Mouse (Mus musculus) hindbrain, embryonic 12.5 days (tissue): Measurements from ENCODE around the gene Mff. TPM values are rescaled to one million over a fixed set of nuclear protein-coding genes. Genes with fewer than 3 reads are reported as not detected.

Experiments used
- ATAC-seq: fragments of 200-750 bp; cut with Nextera tagmentation; 2 replicates; pipeline ENCODE4 v1.8.0; 2017; ENCODE audit warnings: moderate TSS enrichment; ENCODE audit not compliant: low FRiP score
- H3K27ac ChIP-seq: fragments of 300-500 bp; sonication (generic); 2 replicates; pipeline ENCODE4 v1.5.1; 2016; ENCODE audit warnings: mild to moderate bottlenecking
- H3K27me3 ChIP-seq: fragments of 300-500 bp; sonication (generic); 2 replicates; pipeline ENCODE4 v1.6.1; 2016; ENCODE audit warnings: mild to moderate bottlenecking
- H3K36me3 ChIP-seq: fragments of 300-500 bp; sonication (generic); 2 replicates; pipeline ENCODE4 v1.6.1; 2016; ENCODE audit warnings: mild to moderate bottlenecking
- H3K4me1 ChIP-seq: fragments of 300-500 bp; sonication (generic); 2 replicates; pipeline ENCODE4 v1.6.1; 2016
- H3K4me2 ChIP-seq: fragments of 300-500 bp; sonication (generic); replicated peaks from 2 replicates; pipeline ENCODE4 v1.6.1; 2016; ENCODE audit warnings: mild to moderate bottlenecking
- H3K4me3 ChIP-seq: fragments of 300-500 bp; sonication (generic); 2 replicates; pipeline ENCODE4 v1.5.1; 2016; ENCODE audit warnings: mild to moderate bottlenecking
- H3K9ac ChIP-seq: fragments of 300-500 bp; sonication (generic); 2 replicates; pipeline ENCODE4 v1.6.1; 2016; ENCODE audit warnings: mild to moderate bottlenecking, moderate library complexity
- H3K9me3 ChIP-seq: fragments of 300-500 bp; sonication (generic); replicated peaks from 2 replicates; pipeline ENCODE4 v1.6.1; 2016; ENCODE audit warnings: mild to moderate bottlenecking
- WGBS: fragments of 180-500 bp; shearing (Covaris S2); methylation state at CpG from one replicate; pipeline ENCODE4 v1.1.7; 2016; 5-methylcytosine and 5-hydroxymethylcytosine counted together
- polyA plus RNA-seq: library from polyadenylated mRNA; unstranded; fragments of >200 nt; fragmentation: Nextera tagmentation; extraction: Ambion mirVana; gene quantifications from 2 replicates; pipeline ENCODE4 v1.2.1, GENCODE M21; 2016

Mff gene
- polyA plus RNA-seq, 1 experiment from 2014 or later: 259 TPM

DNA sequence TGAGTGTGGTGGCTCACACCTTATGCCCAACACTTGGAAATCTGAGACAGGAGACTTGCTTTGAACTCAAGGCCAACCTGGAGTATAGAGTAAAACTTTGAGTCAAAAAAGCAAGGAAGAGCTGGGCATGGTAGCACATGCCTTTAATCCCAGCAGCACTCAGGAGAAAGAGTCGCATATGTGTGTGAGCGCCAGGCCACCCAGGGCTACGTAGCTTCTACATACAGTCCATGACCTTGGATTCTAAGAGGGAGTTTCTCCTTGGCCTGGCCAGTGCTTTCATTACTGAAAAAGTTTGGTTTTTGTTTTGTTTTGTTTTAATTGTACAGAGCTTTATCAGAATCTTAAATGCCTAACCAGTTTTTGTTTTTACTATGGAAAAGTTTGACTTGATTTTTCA is 19.3 kb downstream of the Mff start:
- Histone ChIP-seq H3K4me2 (no peak overlapping the region), H3K9me3 (no peaks in the 10 kb centered on the region), H3K4me1 (no peaks in the 10 kb centered on the region), H3K27me3 (no peaks in the 10 kb centered on the region), H3K9ac (no peak overlapping the region), H3K36me3 (peaks cover 20% of the 10 kb centered on the region), H3K4me3 (no peak overlapping the region), H3K27ac (no peak overlapping the region)
- WGBS: 93% methylated on average over 3 of the region's 3 CpGs
- no peak for ATAC-seq

DNA sequence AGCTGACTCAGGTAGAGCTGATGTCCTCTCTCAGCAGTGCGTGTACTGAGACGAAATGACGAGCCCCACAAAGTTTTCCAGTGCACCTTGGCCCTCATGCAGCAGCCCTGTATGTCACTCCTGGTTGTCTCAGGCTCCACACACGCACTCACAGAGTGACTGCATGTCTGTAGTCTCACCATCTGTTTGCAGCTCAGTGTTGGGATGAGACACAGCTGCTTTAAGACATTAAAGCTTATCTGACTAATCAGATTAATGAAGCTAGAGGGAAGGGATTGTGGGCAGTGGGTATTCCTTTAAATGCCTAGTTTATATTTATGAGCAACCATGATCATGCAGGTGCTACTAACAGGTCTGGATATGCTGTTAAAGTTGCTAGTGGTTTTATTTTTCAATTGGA is 21.7 kb downstream of the Mff start:
- H3K4me2 ChIP-seq: no peak overlapping the region
- ATAC-seq: no peak
- H3K27me3 ChIP-seq: no peaks in the 10 kb centered on the region
- H3K9ac ChIP-seq: no peak overlapping the region
- H3K4me3 ChIP-seq: no peak overlapping the region
- H3K9me3 ChIP-seq: no peaks in the 10 kb centered on the region
- no peak overlapping the region for H3K27ac ChIP-seq
- H3K4me1 ChIP-seq: no peaks in the 10 kb centered on the region
- 92% methylated on average over 4 of the region's 4 CpGs for WGBS
- H3K36me3 ChIP-seq: peaks cover 27% of the 10 kb centered on the region

DNA sequence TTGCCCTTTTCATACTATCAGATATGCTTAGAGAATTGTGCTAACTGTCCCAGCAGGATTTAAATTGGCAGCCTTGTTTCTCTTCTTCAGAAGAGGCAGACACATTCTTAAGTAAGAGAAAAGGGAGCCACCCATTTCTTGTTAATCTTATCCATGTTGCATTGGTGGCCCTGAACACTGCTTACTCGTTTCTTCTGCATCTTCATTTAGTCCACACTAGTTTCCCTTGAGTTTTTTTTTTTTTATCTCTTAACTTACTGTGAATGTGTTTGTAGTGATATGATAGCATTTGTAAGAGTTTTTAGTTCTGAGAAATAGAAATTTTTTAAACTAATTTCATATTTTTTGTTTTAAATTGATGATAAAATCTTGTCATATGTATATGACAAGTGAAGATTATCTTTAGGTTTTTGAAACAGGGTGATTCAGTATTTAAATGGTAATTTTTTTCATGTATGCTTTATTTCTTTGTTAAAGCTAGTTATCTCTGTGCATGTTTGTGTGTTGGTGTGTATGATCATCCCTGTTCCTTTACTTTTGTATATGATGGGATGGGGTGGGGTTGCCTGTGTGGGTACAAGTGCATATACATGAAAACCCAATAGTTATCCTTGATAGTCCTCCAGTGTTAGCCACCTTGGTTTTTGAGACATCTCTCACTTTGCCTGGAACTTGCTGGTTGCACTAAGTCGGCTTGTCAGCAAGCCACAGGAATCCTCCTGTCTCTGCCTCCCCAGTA is 23.2 kb downstream of the Mff start:
- no peak overlapping the region for H3K27ac ChIP-seq
- H3K4me3 ChIP-seq: no peak overlapping the region
- 92% methylated on average over 2 of the region's 2 CpGs for WGBS
- H3K4me2 ChIP-seq: no peak overlapping the region
- no peak overlapping the region for H3K9ac ChIP-seq
- no peak for ATAC-seq
- H3K36me3 ChIP-seq: peaks cover 26% of the 10 kb centered on the region
- no peaks in the 10 kb centered on the region for H3K9me3 ChIP-seq
- no peaks in the 10 kb centered on the region for H3K4me1 ChIP-seq
- no peaks in the 10 kb centered on the region for H3K27me3 ChIP-seq

DNA sequence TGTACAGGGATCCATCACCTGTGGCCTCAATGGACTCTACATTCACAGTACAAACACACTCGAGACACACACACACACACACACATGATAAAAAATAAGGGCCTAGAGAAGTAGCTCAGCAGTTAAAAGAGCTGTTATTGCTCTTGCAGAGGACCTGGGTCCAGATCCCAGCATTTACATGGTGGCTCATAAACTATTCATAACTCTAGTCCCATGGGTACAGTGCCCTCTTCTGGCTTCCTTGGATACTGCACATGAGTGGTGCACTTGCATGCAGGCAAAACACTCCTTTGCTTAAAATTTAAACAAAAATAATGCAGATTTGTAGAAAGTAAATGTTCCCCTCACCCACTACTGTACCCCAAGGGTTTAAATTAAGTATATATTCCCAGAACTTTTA is 34.8 kb downstream of the Mff start:
- Histone ChIP-seq H3K4me2 (no peak overlapping the region), H3K9me3 (no peaks in the 10 kb centered on the region), H3K4me1 (no peaks in the 10 kb centered on the region), H3K27me3 (no peaks in the 10 kb centered on the region), H3K9ac (no peak overlapping the region), H3K27ac (no peak overlapping the region), H3K4me3 (no peak overlapping the region), H3K36me3 (peaks cover 37% of the 10 kb centered on the region)
- ATAC-seq: no peak
- 93% methylated on average over 1 of the region's 1 CpGs for WGBS

DNA sequence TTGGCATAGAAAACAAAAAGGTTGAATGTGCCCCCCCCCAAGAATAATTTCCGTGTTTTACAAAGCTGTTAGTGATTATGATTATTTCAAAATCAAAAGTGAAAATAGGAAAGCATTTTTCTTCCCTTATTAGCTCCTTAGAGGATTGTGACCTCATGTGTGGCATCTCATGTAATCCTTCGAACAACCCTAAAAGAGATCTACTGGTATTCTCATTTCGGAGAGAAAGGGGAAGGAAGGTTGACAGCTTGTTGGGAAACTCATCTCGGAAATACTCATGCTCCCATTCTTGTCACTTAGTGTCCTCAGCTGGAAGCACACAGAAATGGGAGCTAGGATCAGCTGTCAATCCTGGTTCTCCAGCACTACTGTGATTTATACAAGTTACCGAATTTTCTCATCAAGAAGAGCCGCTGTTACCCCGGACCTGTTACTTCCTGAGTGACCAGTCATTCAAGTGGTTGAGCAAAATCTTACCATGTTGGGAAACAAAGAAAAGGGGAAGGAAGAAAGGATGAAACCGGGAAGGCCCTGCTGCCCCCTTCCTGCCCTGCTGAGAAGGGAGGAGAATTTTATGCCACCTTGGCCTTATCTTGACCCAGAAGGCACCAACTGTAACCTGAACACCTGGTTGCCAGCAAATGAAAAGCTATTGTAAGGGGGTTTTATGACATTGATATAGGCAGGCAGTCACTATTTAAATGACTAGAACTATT is 36.9 kb downstream of the Mff start:
- Histone ChIP-seq H3K9ac (no peak overlapping the region), H3K27me3 (no peaks in the 10 kb centered on the region), H3K27ac (no peak overlapping the region), H3K4me2 (no peak overlapping the region), H3K9me3 (no peaks in the 10 kb centered on the region), H3K36me3 (peaks cover 21% of the 10 kb centered on the region; the same call in 1 of the 2 replicates), H3K4me3 (no peak overlapping the region), H3K4me1 (no peaks in the 10 kb centered on the region)
- 92% methylated on average over 8 of the region's 8 CpGs for WGBS
- ATAC-seq: no peak

DNA sequence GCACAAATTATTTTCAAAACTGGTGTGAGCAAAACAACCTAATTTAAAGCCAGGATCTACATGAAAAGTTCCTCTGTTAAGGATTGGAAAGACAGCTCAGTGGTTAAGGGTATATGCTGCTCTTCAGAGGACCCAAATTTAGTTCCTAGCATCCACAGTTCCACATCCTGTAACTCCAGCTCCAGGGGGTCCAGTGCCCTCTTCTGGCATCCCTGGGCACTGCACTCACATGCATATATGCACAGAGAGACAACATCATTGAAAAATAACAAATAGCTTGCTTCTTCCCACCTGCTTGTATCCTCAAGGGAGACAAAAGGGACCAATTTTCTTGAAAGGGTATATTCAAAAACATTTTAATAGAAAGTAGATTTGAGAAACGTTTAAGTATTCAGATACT is 37.6 kb downstream of the Mff start:
- 81% methylated on average over 1 of the region's 1 CpGs for WGBS
- no peak overlapping the region for H3K9ac ChIP-seq
- no peaks in the 10 kb centered on the region for H3K4me1 ChIP-seq
- H3K27ac ChIP-seq: no peak overlapping the region
- ATAC-seq: no peak
- no peaks in the 10 kb centered on the region for H3K27me3 ChIP-seq
- no peak overlapping the region for H3K4me2 ChIP-seq
- peaks cover 21% of the 10 kb centered on the region; the same call in 1 of the 2 replicates for H3K36me3 ChIP-seq
- no peaks in the 10 kb centered on the region for H3K9me3 ChIP-seq
- H3K4me3 ChIP-seq: no peak overlapping the region

- H3K9me3 ChIP-seq: no peaks in the 10 kb centered on the region
- WGBS: 78% methylated on average over 1 of the region's 1 CpGs
- H3K4me3 ChIP-seq: no peak overlapping the region
- H3K9ac ChIP-seq: no peak overlapping the region
- H3K4me2 ChIP-seq: no peak overlapping the region
- H3K27me3 ChIP-seq: no peaks in the 10 kb centered on the region
- no peaks in the 10 kb centered on the region for H3K4me1 ChIP-seq
- peaks cover 19% of the 10 kb centered on the region; the same call in 1 of the 2 replicates for H3K36me3 ChIP-seq
- no peak overlapping the region for H3K27ac ChIP-seq
- ATAC-seq: no peak
Observed at GRCm38 (mm10) chr1:82766227-82766626, 41.5 kb downstream of the Mff start.

- no peaks in the 10 kb centered on the region for H3K9me3 ChIP-seq
- peaks cover 16% of the 10 kb centered on the region; the same call in 1 of the 2 replicates for H3K36me3 ChIP-seq
- 81% methylated on average over 4 of the region's 4 CpGs for WGBS
- no peaks in the 10 kb centered on the region for H3K4me1 ChIP-seq
- H3K9ac ChIP-seq: no peak overlapping the region
- no peak overlapping the region for H3K27ac ChIP-seq
- no peak overlapping the region for H3K4me3 ChIP-seq
- H3K4me2 ChIP-seq: no peak overlapping the region
- ATAC-seq: no peak
- no peaks in the 10 kb centered on the region for H3K27me3 ChIP-seq
Observed at GRCm38 (mm10) chr1:82766641-82767040, 42.0 kb downstream of the Mff start.

DNA sequence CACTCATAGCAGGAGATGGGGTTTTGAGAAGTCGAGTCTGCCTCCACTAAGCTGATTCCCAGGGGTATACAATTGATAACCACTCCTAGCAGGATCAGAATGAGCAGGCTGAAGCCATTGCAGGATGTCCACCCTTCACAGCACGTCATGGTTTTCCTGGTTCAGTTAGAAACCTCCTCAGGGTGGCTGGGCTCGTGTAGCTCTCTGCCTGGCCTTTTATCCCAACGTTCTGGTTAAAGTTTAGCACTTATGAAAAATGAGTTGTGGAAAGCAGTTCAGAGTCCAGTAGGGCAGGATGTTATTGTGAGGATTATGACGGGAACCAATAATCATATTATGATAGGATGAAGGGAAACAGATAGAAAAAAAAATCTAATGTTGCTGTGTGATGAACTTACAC is 43.6 kb downstream of the Mff start, which contains the start of gene Tm4sf20:
Tm4sf20 (minus strand) TSS at position 193 of the 400 bp plus-strand sequence.
- 75% methylated on average over 5 of the region's 5 CpGs for WGBS
- H3K27ac ChIP-seq: no peak within 1 kb of the TSS
- H3K36me3 ChIP-seq: 0 out of 2 replicates have a peak, but pooled peaks cover 4% of the 10 kb centered on the region
- no peaks in the 10 kb centered on the region for H3K27me3 ChIP-seq
- H3K4me2 ChIP-seq: no peak within 1 kb of the TSS
- H3K4me3 ChIP-seq: no peak within 1 kb of the TSS
- no peaks in the 10 kb centered on the region for H3K4me1 ChIP-seq
- ATAC-seq: no peak
- H3K9me3 ChIP-seq: no peaks in the 10 kb centered on the region
- H3K9ac ChIP-seq: no peak within 1 kb of the TSS

DNA sequence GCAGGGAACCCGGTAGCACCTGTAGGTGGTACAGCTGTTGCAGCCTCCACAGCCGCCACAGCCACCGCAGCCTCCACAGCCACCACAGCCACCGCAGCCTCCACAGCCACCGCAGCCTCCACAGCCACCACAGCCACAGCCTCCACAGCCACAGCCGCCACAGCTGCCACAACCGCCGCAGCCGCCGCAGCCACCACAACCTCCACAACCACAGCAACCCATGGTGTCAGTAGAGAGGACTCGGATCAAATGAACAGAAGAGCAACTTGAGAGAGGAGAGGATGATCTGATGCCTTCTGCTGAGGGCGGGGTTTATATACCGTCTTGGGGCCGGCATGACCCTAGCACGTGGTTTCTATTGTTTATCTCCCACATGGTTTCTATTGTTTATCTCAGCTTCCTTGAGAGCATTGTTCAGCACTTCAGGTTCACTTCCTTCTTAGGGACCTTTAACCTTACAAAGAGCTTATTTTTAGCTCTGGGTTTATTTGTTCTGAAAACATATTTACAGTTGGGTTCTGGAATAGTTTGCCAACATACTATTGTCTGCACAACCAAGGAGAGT is 46.4 kb downstream of the Mff start, which contains the start of gene Gm47791:
Gm47791 (minus strand) TSS at position 222 of the 565 bp plus-strand sequence.
- H3K27ac ChIP-seq: no peak within 1 kb of the TSS
- no peak within 1 kb of the TSS for H3K4me2 ChIP-seq
- H3K4me1 ChIP-seq: no peaks in the 10 kb centered on the region
- WGBS: 84% methylated on average over 12 of the region's 15 CpGs
- 0 out of 2 replicates have a peak, but pooled peaks cover 4% of the 10 kb centered on the region for H3K36me3 ChIP-seq
- no peak for ATAC-seq
- no peaks in the 10 kb centered on the region for H3K27me3 ChIP-seq
- H3K4me3 ChIP-seq: no peak within 1 kb of the TSS
- no peak within 1 kb of the TSS for H3K9ac ChIP-seq
- no peaks in the 10 kb centered on the region for H3K9me3 ChIP-seq

DNA sequence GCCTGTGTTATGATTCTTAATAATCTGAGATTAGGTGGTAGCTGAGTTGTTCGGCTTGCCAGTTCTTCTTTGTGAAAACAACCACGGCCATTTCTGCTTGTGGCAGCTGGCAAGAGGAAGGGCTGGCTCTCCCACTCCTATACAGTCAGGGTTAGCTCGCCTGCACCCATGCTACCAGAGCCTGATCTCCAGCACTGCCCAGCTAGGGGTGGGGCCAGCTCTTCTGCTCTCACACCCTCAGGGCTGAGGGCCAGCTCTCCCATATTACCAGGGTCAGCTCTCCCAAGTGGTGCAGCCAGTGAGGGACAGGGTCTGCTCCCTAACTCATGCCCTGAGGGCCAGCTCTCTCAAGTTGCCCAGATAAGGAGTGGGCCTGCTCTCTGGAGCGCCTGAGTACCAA is 47.7 kb downstream of the Mff start:
- 84% methylated on average over 4 of the region's 4 CpGs for WGBS

GRCm38 (mm10) chr1:82773208-82773607 is 48.5 kb downstream of the Mff start:
- no peak for ATAC-seq
- no peak overlapping the region for H3K4me3 ChIP-seq
- 75% methylated on average over 5 of the region's 5 CpGs for WGBS
- H3K4me1 ChIP-seq: no peaks in the 10 kb centered on the region
- no peak overlapping the region for H3K4me2 ChIP-seq
- H3K9me3 ChIP-seq: no peaks in the 10 kb centered on the region
- no peaks in the 10 kb centered on the region for H3K27me3 ChIP-seq
- no peak overlapping the region for H3K27ac ChIP-seq
- H3K9ac ChIP-seq: no peak overlapping the region
- H3K36me3 ChIP-seq: 0 out of 2 replicates have a peak, but pooled peaks cover 4% of the 10 kb centered on the region

More for the DNA sequence above, 47.7 kb downstream of the Mff start:
- no peak for ATAC-seq
- Histone ChIP-seq H3K9ac (no peak overlapping the region), H3K4me1 (no peaks in the 10 kb centered on the region), H3K9me3 (no peaks in the 10 kb centered on the region), H3K4me3 (no peak overlapping the region), H3K27me3 (no peaks in the 10 kb centered on the region), H3K4me2 (no peak overlapping the region), H3K27ac (no peak overlapping the region), H3K36me3 (0 out of 2 replicates have a peak, but pooled peaks cover 4% of the 10 kb centered on the region)
